Mouse (Mus musculus) adrenal gland, adult 2 months (tissue): ENCODE data around the gene Spats1. TPM values are rescaled to one million over a fixed set of nuclear protein-coding genes. Genes with fewer than 3 reads are reported as not detected.
"Not testable (repeated sequence)": the region's sequence is repeated elsewhere in the genome, so short reads cannot be mapped to it uniquely, and the experiment has no call there.

Experiments used
- DNase-seq: peaks from one replicate; pipeline ENCODE4 v3.0.0; 2021
- polyA plus RNA-seq: library from polyadenylated mRNA; depleted of rRNA; stranded (reverse); fragments of >200 nt; gene quantifications from 2 replicates; pipeline ENCODE4 v1.2.3, GENCODE M21; 2012
- total RNA-seq, 2 experiments: library from RNA; stranded (reverse); gene quantifications; 2 replicates each; pipeline ENCODE4 v1.2.3; 2021

The Spats1 gene
- total and polyA plus RNA-seq, 3 experiments: 0.08 TPM; not detected in 2

DNA sequence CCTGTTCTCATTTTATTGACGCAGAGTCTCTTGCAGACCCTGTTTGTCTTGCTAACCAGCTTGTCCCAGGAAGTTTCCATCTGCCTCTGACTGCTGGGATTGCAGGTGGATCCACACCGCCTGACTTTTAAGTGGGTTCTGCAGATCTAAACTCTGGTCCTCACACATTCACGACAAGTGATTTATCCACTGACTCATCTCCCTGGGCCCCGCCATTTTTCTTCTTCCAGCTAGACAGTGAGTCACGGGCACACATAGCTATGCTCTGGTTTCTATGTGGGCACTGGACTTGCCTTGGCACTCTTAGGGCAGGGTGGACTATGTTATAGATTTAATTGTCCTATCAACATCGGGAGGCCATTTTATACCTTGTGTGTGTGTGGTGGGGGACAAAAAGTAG is 14.5 kb upstream of the Spats1 start:
- peak; percentile 51 for DNase-seq

- DNase-seq: no peak
These were observed 13.4 kb upstream of the Spats1 start for GRCm38 (mm10) chr17:45488321-45489254.

GRCm38 (mm10) chr17:45487216-45487615 is 12.0 kb upstream of the Spats1 start:
- DNase-seq: no peak

GRCm38 (mm10) chr17:45485581-45485980 is 10.4 kb upstream of the Spats1 start:
- no peak for DNase-seq

DNA sequence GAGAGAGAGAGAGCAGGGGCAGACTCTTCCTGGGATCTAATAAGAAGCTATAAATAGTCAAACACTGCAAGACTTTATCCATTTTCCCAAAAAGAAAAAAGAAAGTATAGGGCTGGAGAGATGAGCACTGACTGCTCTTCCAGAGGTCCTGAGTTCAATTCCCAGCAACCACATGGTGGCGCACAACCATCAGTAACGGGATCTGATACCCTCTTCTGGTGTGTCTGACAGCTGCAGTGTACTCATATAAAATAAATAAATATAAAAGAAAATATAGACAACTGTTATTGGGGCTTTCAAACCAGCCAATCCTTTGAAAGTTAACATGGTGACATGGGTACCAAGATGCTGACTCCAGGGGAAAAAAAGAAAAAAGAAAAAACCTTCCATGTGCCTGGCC is 5.2 kb upstream of the Spats1 start:
- DNase-seq: peak; percentile 30

GRCm38 (mm10) chr17:45478234-45478825 is 3.1 kb upstream of the Spats1 start:
- peak; percentile 80 for DNase-seq

GRCm38 (mm10) chr17:45474146-45474545 is 1.1 kb downstream of the Spats1 start:
- no peak for DNase-seq

DNA sequence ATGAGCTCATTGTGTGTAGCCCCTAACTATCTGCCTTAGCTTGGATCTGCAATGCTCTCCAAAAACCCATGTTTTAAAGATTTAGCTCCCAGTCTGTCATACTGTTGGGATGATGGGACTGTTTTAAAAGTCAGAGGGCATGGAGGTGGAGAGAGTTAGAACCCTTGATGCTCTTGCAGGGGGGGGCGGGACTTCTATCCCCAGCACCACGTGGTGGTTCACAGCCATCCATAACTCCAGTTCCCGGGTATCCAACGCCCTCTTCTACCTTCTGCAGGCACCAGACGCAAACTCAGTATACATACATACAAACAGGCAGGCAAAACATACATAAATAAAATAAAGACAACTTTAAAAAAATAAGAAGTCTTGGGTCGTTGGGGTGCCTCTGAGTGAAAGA is 1.5 kb downstream of the Spats1 start:
- no peak for DNase-seq

DNA sequence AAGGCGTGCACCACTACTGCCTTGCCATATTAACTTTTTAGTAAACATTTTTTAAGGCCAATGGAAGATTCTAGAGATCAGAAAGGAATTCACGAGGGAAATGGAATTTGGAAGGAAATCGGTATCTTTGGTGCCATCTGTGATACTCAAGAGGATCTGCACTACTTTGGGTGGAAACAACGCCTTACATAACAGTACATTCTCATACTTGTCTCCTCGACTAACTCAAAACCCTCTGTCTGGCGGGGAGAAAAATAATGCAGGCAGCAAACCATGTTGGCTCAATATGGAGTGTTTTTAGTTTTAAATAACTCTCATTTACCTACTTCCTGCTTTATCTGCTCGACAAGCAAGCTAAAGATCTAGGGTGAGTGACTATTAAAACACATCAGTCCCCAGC is 4.5 kb downstream of the Spats1 start:
- no peak for DNase-seq

DNA sequence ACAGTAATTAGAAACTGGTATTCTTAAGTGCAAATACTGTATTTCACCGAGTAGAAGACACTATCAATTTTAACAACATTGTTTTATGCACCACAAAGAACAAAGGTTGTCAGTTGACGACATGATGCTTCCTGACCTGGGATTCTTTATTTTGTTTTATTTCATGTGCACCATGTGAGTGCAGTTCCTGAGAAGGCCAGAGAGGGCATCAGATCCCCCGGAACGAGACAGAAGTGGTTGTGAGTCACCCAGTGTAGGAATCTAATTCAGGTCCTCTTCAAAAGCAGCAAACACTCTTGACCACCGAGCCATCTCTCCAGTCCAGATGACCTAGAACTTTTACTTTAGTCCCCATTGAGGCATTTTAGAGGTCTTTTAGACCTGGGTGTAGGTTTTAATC is 6.9 kb downstream of the Spats1 start:
- DNase-seq: no peak

GRCm38 (mm10) chr17:45466701-45467100 is 8.5 kb downstream of the Spats1 start:
- no peak for DNase-seq

- no peak for DNase-seq
These were observed 11.0 kb downstream of the Spats1 start for GRCm38 (mm10) chr17:45464255-45464654.

DNA sequence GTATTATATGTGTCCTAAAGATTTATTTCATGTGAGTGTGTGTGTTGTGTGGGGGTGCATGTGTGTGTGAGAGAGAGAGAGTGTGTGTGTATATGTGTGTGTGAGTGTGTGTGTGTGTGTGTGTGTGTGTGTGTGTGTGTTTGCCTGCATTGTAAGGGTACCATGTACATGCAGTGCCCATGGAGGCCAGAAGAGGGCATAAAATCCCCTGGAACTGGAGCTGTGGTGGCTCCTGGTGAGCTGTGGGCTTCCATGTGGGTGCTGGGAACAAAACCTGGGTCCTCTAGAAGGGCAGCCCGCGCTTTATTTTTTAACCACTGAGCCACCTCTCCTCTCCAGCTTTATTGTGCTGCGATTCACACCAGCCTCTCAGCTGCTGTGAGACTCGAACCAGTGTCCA is 12.7 kb downstream of the Spats1 start:
- no peak for DNase-seq

DNA sequence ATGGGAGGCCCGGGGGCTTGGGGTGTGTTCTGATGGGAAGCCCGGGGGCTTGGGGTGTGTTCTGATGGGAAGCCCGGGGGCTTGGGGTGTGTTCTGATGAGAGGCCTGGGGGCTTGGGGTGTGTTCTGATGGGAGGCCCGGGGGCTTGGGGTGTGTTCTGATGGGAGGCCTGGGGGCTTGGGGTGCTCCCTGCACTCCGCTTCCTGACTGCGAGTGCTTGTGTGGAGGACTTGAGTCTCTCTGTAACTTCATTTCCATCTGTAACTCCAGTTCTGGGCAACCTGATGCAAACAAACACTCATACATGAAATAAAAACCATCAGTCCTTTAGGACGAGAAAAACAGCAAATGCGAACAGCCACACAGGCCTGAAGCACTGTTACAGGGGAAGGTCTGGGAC is 16.2 kb downstream of the Spats1 start:
- DNase-seq: no peak

DNA sequence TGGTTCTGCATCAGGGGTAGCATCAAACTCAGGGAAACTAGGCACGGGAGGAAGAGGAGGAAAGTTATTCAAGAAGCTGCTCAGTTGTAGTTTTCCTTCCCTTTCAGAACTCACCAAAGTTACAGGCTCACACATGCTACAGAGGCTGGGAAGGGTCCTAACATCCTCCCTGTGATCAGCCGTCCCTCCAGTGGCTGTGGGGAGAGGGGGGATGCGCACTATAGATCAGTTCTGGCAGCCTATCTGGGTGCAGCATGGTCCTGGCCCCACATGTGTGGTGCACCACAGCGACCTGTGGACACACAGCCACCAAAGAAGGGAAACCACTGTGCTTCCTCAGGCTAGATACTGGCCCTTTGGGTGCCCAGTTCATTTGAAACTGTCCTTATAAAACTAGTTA is 16.7 kb downstream of the Spats1 start:
- no peak for DNase-seq

DNA sequence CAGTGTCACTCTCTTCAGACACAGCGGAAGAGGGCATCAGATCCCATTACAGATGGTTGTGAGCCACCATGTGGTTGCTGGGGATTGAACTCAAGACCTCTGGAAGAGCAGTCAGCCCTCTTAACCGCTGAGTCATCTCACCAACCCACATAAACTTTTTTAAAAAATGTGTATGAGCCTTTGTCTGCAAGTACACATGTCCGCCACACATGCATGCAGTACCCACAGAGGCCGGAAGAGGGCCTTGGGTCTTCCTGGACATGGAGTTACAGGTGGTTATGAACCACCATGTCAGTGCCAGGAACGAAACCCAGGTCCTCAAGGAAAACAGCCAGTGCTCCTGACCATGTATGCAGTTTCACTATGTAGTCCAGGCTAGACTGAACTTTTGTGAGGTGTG is 17.7 kb downstream of the Spats1 start:
- no peak for DNase-seq

GRCm38 (mm10) chr17:45456260-45457152 is 18.7 kb downstream of the Spats1 start:
- DNase-seq: no peak

DNA sequence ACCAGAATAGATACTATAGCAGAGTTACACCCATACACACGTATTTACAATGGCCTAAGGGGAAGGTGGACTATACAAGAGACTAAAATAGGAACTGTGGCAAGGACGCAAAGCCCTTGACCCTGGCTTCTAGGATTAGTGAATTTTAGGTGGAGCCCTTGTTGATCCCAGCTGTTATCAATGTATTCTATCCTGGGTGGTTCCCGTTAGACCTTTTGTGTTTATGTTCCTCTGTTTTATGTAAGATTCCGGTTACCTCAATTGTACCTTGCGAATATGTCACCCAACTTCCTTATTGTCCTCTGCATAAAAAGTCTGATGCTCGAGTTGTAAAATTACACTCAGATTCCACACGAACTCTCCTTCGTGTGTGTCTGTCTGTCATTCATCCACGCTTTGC is 19.4 kb downstream of the Spats1 start:
- DNase-seq: not testable (repeated sequence)

- DNase-seq: no peak
These were observed 20.4 kb downstream of the Spats1 start for GRCm38 (mm10) chr17:45454794-45455193.

DNA sequence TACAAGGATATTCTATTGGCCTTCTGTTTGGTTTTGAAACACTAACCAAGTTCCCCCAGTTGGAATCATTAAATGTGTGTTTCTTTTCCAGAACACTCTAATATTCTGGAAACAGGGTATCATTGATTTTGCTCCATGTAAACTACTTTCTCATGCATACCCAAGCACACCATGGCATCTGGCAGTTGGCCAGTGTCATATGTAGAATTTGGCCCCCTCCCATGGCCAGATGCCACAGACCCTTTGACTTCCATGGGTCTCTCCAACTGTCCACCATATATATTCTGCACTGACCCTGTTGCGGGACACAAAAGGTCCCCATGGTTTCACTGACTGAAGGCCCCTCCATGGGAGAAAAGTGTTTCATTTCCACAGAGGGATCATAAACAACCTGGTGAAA is 22.9 kb downstream of the Spats1 start:
- no peak for DNase-seq

DNA sequence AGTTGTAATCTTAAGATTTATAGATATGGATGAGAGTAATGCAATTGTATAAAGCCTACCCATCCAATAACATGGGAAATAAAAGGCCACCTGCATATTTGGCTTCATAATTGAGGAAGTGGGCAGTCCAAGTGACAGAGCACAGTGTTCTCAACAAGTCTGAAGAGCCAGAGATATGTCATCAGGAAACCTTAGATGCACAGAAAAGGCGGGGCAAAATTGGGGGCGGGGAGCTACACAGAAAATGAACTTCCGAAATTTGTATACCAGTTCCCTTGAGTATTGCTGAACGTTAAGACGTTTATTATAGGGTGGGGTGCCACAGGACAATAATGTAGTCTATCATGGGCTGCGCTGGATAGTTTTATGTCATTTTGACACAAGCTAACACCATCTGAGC is 25.1 kb downstream of the Spats1 start:
- DNase-seq: no peak

GRCm38 (mm10) chr17:45449586-45449985 is 25.6 kb downstream of the Spats1 start:
- no peak for DNase-seq

DNA sequence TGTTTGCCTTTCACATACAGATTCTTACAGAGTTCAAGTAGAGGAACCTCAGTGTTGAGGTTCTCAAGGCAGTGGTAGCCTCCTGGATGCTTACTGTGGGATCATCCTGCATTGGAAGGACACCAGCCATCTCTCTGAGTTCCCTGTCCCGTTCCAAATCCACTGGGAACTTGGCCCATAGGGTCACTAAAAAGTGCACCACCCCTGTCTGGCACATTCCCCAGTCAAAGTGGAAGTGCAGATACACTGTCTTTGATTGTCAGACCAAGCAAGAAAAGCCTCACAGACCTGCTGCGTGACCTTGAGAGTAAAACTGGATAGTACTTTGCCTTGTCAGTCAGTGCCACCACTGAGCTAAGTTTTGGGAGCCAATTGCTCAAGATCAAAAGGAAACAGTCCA is 28.2 kb downstream of the Spats1 start:
- DNase-seq: peak; percentile 11
